Mouse (Mus musculus) testis, postnatal 10 days (tissue): ENCODE results near the gene Tbc1d9.
A peak's percentile ranks its signal among the peaks of the same experiment; 100 is the strongest.
"Not testable (repeated sequence)": the region's sequence is repeated elsewhere in the genome, so short reads cannot be mapped to it uniquely, and the experiment has no call there.

Experiments
- DNase-seq: peaks from one replicate; pipeline ENCODE4 v3.0.0; 2021; ENCODE audit warnings: low spot score

Tbc1d9 gene

GRCm38 (mm10) chr8:83233099-83233498 lies 67.9 kb downstream of the Tbc1d9 start:
- no peak for DNase-seq

GRCm38 (mm10) chr8:83239341-83239740 lies 74.2 kb downstream of the Tbc1d9 start:
- no peak for DNase-seq

DNA sequence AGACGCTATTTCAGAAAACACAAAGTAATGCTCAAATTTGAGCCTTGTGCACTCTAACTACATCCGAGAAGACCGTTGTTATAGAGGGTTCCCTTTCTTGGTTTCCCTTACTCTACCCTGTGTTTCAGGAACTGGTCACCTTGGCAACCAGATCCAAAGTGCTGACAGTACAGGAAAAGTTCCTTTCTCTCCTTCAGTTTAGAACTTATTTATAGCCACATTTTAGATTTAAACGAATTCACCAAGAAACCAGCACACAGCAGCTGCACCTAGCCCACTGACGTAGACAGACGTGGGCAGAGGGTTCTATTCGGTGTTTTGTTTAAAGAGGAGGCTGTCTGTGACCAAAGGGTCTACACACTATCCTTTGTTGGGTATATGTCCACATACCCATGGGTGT lies 79.0 kb downstream of the Tbc1d9 start:
- no peak for DNase-seq

GRCm38 (mm10) chr8:83250858-83251257 lies 85.7 kb downstream of the Tbc1d9 start:
- DNase-seq: no peak

DNA sequence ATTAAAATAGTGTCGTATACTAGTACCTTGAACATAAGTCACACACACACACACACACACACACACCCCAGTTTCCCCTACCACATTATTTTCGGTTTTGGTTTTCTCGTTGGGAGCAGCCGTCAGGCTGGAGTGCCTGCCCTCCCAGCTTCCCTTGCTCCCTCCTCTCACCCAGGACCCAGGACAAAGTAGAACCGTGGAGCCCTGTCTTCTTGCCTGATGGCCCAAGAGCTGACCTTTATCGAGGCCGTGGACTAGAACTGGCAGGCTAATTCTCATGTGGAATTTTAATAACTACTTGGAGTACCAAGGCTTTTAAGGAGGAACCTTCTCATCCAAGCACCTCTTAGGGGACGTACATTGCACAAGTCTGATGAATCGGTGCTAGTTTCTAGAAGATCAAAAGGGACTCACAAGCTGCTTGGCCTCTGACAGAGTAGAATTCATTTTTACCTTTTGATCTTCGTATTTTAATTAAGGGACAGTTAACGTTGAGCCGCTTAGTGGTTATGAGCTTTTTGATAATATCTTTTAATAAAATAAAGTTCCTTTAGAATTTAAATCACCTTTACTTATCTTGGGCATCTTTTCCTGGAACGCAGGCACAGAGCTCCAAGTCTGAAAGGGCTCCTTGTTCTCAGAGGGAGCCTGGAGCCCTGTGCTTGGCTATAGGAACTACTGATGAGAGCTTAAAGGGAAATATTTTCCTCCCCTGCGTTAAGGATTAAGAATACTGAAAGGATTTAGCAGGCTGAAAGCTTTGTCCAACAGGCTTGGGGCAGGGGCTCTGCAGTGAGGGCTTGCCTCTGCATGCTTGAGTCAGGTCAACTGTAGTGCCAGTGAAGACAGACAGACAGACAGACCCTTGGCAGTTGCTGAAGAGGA lies 86.5 kb downstream of the Tbc1d9 start:
- no peak for DNase-seq

GRCm38 (mm10) chr8:83252791-83253190 lies 87.6 kb downstream of the Tbc1d9 start:
- DNase-seq: no peak

- DNase-seq: no peak
These were observed 92.5 kb downstream of the Tbc1d9 start for GRCm38 (mm10) chr8:83257631-83258030.

DNA sequence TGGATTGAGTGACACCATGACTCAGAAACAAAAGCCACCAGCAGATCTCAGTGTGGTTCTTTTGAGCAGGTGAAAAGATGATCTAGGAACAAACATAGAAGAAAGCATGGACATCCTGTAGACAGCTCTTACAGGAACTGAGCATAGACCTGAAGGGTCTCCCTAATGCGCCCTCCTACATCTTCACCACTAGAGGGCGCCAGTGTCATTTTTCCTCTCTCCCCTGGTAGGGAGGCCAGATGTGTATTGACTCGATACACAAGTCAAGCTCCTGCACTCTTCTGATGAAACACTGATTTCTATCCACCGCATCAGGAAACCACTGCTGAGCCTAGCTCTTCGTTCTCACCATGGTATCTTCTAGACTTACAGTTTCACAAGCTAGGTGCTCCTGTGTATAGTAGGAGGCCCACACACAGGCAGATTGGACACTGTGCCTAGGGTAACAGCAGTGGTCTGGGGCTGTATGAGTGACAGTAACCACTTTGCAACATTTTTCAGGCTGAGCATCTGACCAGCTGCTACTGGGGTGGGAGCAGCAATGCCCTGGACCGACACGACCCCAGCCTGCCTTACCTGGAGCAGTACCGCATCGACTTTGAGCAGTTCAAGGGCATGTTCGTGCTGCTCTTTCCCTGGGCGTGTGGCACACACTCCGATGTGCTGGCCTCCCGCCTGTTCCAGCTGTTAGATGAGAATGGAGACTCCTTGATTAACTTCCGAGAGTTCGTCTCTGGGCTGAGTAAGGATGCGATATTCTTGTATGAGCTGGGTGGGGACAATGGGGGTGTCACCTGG lies 95.5 kb downstream of the Tbc1d9 start:
- peak; percentile 74 for DNase-seq

DNA sequence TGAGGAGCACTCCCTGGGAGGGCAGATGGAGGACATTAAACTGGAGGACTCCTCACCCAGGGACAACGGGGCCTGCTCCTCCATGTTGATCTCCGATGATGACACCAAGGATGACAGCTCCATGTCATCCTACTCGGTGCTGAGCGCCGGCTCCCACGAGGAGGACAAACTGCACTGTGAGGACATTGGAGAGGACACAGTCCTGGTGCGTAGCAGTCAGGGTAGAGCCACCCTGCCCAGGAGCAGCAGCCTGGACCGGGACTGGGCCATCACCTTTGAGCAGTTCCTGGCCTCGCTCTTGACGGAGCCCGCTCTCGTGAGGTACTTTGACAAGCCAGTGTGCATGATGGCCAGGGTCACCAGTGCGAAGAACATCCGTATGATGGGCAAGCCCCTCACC lies 106.0 kb downstream of the Tbc1d9 start:
- no peak for DNase-seq

DNA sequence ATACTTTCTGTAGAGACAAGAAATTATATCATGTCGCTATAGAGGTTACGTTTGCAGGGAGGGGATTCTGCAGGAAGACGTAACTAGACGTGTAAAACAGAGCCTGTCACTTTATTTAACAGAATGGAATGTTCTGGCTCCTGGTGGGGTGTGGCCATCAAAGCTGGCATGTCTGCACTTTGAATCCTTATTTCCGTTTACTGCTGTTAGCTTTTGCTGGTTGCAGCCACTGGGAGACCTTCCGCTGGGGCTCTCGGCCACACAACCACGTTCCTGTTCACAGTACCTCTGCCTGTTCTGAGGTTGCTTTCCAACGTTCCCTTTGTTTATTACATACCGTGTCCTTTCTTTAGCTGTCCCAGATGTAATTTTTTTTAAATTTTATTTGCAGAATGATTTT lies 107.3 kb downstream of the Tbc1d9 start:
- no peak for DNase-seq

- DNase-seq: no peak
These were observed 109.3 kb downstream of the Tbc1d9 start for GRCm38 (mm10) chr8:83274470-83274869.

GRCm38 (mm10) chr8:83278431-83278830 lies 113.3 kb downstream of the Tbc1d9 start:
- DNase-seq: no peak

- no peak for DNase-seq
These were observed 120.2 kb downstream of the Tbc1d9 start for GRCm38 (mm10) chr8:83285391-83285790.

- DNase-seq: peak; percentile 42
These were observed 125.0 kb downstream of the Tbc1d9 start, which contains the start of gene Ucp1 for GRCm38 (mm10) chr8:83290176-83290575. TSS of gene Ucp1 (plus strand) at chr8:83290352.

DNA sequence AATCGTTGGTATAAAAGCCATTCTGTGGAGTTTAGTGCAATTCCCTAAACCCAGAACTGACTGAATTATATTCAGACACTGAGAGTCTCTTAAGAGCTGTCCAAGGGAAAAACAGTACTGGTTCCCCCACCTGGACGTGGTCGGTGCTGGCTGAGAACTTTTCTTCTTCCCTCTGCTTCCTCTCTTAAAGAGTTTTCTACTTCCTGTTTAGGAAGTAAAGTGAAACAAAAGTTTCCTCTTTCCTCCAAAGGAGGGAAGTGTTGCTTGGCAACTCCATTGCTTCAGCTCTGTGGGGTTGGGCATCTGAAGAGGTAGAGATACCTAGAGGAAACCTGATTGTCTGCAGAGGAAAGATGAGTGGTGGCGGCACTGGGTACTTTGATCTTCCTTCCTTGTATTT lies 132.2 kb downstream of the Tbc1d9 start:
- DNase-seq: no peak

DNA sequence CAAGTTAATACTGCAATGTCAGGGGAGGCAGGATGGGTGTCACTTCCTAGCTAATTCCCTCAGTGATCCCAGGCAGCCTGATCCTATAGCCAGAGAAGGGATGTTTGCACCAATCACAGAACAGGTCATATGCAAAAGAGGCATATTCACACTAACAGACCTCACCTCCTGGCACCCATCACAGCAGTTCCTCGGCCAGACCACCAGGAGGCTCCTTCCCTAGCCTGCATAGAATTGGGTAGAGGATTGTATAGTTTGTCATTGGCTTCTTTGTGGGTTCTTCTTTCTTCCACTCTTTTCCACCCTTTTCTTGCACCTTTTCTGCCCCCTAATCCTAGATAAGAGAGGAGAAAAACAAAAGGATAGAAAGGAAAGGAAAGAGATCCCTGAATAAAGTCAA lies 135.0 kb downstream of the Tbc1d9 start:
- DNase-seq: no peak

GRCm38 (mm10) chr8:83304946-83305345 lies 139.8 kb downstream of the Tbc1d9 start:
- no peak for DNase-seq

- DNase-seq: no peak
These were observed 144.7 kb downstream of the Tbc1d9 start for GRCm38 (mm10) chr8:83309836-83310235.

DNA sequence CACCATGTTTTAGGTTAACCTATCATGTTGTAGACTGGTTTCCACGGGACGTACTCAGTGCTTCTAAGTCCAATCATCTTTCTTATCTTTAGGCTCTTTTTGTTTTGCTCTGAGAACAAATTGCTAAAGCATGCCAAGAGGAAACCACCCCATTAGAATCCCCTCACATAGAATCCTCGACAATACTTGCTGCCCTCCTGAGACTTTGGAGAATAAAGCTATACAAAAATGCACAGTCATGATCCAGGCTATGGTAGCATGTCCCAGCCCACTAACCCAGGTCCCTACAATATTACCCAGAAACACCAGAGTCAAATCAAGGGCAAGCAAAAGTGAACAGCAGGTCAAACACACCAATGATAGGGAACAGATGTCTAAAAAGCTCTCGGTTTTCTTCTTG lies 149.9 kb downstream of the Tbc1d9 start:
- not testable (repeated sequence) for DNase-seq

DNA sequence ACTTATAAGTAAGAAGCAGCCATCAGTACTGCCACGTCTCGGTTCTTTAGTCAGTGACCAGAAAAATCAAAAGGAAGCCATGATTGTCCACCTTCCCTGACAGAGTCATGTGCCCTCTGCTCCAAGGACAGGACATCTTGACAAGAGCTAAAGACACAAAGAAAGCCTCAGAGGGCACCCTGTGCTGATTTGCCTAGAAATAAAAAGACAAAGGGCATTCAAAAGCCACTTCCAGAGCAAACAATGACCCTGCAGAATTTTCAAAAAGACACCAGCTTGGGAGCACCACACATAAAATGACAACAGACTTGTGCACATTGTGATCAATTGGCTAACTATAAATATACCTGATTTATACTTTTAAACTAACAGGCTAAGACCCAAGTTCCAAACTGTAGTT lies 150.5 kb downstream of the Tbc1d9 start:
- no peak for DNase-seq

- DNase-seq: no peak
These were observed 155.4 kb downstream of the Tbc1d9 start for GRCm38 (mm10) chr8:83320543-83320942.

- DNase-seq: no peak
These were observed 157.2 kb downstream of the Tbc1d9 start for GRCm38 (mm10) chr8:83322374-83322773.
